Mouse (Mus musculus) inflammation-experienced regulatory T-cells, adult 16 weeks (primary cell): Measurements from ENCODE around the gene D330045A20Rik. TPM values are rescaled to one million over a fixed set of nuclear protein-coding genes. Genes with fewer than 3 reads are reported as not detected.

Source experiments
- polyA plus RNA-seq: library from polyadenylated mRNA; unstranded; fragments of 100-300 nt; shearing (Covaris generic); gene quantifications from one replicate; pipeline ENCODE4 v1.2.1, GENCODE M21; 2017

Gene D330045A20Rik
- 0.27 TPM for polyA plus RNA-seq

DNA sequence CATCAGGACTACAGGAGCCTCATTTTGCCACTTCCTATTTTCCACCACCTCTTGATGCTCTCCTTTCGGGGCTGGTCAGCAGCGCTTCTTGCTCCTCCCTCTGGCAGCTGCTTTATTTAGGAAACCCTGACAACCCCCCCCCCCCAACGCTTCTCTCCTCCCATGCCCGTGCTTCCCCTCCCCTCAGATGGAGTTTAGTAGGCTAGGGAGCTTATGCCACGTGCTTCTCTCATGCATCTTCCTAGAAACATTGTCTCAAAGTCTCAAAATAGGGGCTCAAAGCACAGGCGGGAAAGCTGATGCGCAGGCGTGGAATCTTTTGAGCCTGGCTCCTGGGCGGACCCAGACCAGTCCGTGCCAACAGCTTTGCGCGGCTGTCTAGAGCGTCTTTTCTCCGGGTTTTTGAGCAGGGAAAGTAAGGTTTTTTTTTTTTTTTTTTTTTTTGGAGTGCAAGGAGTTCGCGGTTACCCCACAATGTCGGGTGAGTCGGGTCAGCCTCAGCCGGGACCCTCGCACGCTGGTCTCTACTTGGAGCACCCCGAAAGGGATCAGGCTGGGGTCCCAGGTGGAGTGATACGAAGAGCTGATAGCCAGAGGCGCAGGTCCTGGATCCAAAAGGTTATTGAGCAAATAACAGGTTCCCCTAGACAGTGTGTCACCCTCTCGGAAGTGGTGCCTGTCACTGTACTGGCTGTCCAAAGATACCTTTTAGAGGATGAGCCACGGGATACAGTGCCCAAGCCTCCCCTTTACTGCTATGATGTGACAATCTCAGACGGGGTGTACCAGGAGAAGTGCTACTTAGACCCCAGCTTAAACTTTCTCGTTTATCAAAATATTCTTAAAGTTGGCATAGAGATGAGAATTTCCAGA, at the start of gene D330045A20Rik:
D330045A20Rik (plus strand) TSS at position 346 of the 873 bp plus-strand sequence.

DNA sequence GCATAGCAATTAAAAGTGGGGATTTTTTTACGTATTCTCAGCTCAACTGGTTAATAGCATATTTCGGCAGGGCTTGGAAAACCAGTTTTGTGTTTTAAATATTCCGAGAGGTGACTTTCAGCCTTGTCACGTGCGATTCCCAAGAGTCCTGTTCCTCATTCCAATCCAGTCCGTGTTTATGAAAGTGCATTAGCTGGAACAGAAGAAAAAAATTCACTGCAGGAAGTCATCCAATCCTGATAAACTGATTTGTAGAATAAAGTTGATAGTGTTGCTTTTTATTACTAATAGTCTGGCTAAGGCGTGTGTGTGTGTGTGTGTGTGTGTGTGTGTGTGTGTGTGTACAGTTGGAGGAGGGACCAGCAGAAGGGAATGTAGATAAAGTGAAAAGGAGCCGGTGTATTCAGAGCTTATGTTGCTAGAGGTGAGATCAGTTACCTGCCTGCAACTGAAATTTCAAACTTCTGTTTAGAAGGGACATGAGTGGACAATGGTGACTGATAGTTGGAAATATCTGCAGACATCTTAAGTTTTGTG, 82.8 kb downstream of the D330045A20Rik start, which contains the start of gene Rnf128:
Rnf128 (plus strand) TSS at position 392 of the 537 bp plus-strand sequence.

Other genes starting within 250 kb of the D330045A20Rik start
- gene Trap1a, start 146.7 kb upstream of the D330045A20Rik start, polyA plus RNA-seq = not detected
- gene Rnf128, start 82.9 kb downstream of the D330045A20Rik start, polyA plus RNA-seq = 2.3 TPM
- 13.8 TPM for gene Tbc1d8b, start 204.6 kb downstream of the D330045A20Rik start, polyA plus RNA-seq
- gene Gm15013, start 234.1 kb downstream of the D330045A20Rik start, polyA plus RNA-seq = 0.61 TPM